10 mouse cellular contexts compared by ENCODE assay signal in the genomic region with DNA sequence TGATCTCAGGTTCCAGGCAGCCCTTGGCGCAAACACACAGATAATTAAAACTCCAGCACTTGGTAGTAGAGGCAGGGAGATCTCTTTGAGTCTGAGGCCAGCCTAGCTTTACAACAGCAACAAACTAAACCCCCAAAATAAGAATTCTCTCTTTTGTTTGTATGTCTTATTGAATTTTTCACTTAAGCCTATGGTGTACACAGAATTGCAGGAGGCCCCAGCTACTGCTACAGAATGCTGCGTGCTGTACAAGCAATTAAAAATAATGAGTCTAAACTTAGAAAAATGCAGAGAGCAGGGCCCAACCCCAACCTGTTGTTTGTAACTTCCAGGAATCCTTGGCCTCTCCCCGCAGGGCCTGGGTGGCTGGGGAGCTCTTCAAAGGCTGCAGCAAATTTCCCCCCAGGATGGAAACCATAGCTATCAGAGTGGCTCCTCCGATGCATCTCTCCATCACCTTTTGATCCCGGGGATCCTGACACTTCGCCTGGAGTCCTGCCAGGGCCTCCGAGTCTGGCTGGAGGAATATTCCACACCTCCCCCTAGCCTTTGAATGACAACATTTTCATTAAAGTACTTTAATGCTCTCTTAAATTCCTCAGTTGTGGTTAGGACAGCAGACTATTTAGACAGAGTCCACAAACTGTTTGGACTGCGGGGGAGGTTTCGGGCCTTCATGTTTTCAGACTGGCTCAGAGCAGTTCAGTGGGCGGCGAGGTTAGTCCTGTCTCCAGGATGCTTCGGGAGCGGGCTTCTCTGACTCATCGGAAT.
A peak's percentile ranks its signal among the peaks of the same experiment; 100 is the strongest.
DNase-seq lines count a peak whose midpoint lies in the region; ATAC-seq and TF ChIP-seq lines count a peak whose summit lies in the region.
"Had no signal": no experiment of that assay in that cellular context is flagged by ENCODE, and none has a peak within 500 bp of the region (broad histone marks: within the 10 kb centered on the region; RNA-seq: fewer than 3 reads in every experiment).

No protein-coding gene starts in this region.

- no peaks in the 10 kb centered on the region for H3K79me2 ChIP-seq in myocyte (ENCODE audit: control insufficient read depth, insufficient read depth)

- H3K27me3 ChIP-seq in kidney, embryonic 15.5 days: no peaks in the 10 kb centered on the region
- no peaks in the 10 kb centered on the region for H3K27me3 ChIP-seq in heart, postnatal 0 days (ENCODE audit: control insufficient read depth, insufficient read depth, low read length)
- H3K27me3 ChIP-seq in myocyte (ENCODE audit: control insufficient read depth, insufficient read depth, insufficient read length): no peaks in the 10 kb centered on the region

- WGBS in kidney, embryonic 15.5 days: 29% methylated on average over 14 of the region's 14 CpGs
- 30% methylated on average over 14 of the region's 14 CpGs for WGBS in heart, postnatal 0 days

- no peaks in the 10 kb centered on the region for H3K36me3 ChIP-seq in kidney, embryonic 15.5 days
- H3K36me3 ChIP-seq in heart, postnatal 0 days (replicated peaks; ENCODE audit: control insufficient read depth, insufficient read depth, low read length): no peaks in the 10 kb centered on the region
- H3K36me3 ChIP-seq in myocyte (ENCODE audit: control insufficient read depth, insufficient read depth): no peaks in the 10 kb centered on the region

- peak; percentile 62 for ATAC-seq in kidney, embryonic 15.5 days (replicated peaks; ENCODE audit: low FRiP score)
- peak; percentile 27; the same call in 1 of the 2 replicates for ATAC-seq in heart, postnatal 0 days (ENCODE audit: insufficient read depth, low read depth)

- H3K9me3 ChIP-seq in kidney, embryonic 15.5 days (replicated peaks): no peaks in the 10 kb centered on the region
- no peaks in the 10 kb centered on the region for H3K9me3 ChIP-seq in heart, postnatal 0 days (replicated peaks; ENCODE audit: control insufficient read depth, low read length)

- intact Hi-C loops in left cerebral cortex, postnatal 14 days (cut with DNase I): no loop called here

- TF ChIP-seq CTCF in heart, postnatal 0 days (IDR thresholded peaks at IDR 0.05; ENCODE audit: low read depth): no peak

- peak overlapping the region; percentile 18; the same call in 1 of the 2 replicates for H3K27ac ChIP-seq in kidney, embryonic 15.5 days
- peak overlapping the region; percentile 36; the same call in 1 of the 2 replicates for H3K27ac ChIP-seq in heart, postnatal 0 days (ENCODE audit: low read depth)
- H3K27ac ChIP-seq: macrophage had no signal

- no peak for TF ChIP-seq EP300 in heart, postnatal 0 days (IDR thresholded peaks at IDR 0.05; ENCODE audit: low read depth)

- no peak for DNase-seq in kidney, adult 18-20 months
- DNase-seq in ZHBTc4 (ENCODE audit: low read depth, low spot score): peak; percentile 56
- DNase-seq in heart, postnatal 0 days (ENCODE audit: low spot score): peak; percentile 26
- DNase-seq in left cerebral cortex, postnatal 14 days (ENCODE audit: low spot score in 2 of 2): no peak
- DNase-seq in adipocyte (ENCODE audit: low spot score): no peak
- DNase-seq: cerebellum, adult 2 months; thymus, adult 18-20 months had no signal

- no peak for TF ChIP-seq POLR2A in myocyte (IDR thresholded peaks at IDR 0.05; ENCODE audit: insufficient read length, low read depth)

- no peak overlapping the region for H3K4me3 ChIP-seq in kidney, embryonic 15.5 days (replicated peaks)
- no peak overlapping the region for H3K4me3 ChIP-seq in heart, postnatal 0 days (ENCODE audit: low read depth, low read length)
- no peak overlapping the region for H3K4me3 ChIP-seq in myocyte

- no peak overlapping the region for H3K9ac ChIP-seq in kidney, embryonic 15.5 days
- no peak overlapping the region for H3K9ac ChIP-seq in heart, postnatal 0 days (replicated peaks; ENCODE audit: low read depth, low read length)

- peaks cover 11% of the 10 kb centered on the region for H3K4me1 ChIP-seq in kidney, embryonic 15.5 days
- peaks cover under 1% of the 10 kb centered on the region; the same call in 1 of the 2 replicates for H3K4me1 ChIP-seq in heart, postnatal 0 days (ENCODE audit: control insufficient read depth, insufficient read depth)

- no peak overlapping the region for H3ac ChIP-seq in myocyte (ENCODE audit: control insufficient read depth, insufficient read length)

- H3K4me2 ChIP-seq in kidney, embryonic 15.5 days: 0 out of 2 replicates have a peak overlapping the region, but pooled peaks have one; percentile 3
- H3K4me2 ChIP-seq in heart, postnatal 0 days (ENCODE audit: low read depth, low read length): no peak overlapping the region
- H3K4me2 ChIP-seq in myocyte (ENCODE audit: low read depth): peak overlapping the region; percentile 32

TF ChIP-seq in myocyte, 11 proteins besides CTCF, POLR2A, EP300 and RAD21:
- TF ChIP-seq REST (IDR thresholded peaks at IDR 0.05; ENCODE audit: insufficient read depth, insufficient read length): no peak
- TF ChIP-seq POLR2AphosphoS2 (IDR thresholded peaks at IDR 0.05; ENCODE audit: insufficient read length, low read depth): no peak
- no peak for TF ChIP-seq TCF12 (IDR thresholded peaks at IDR 0.05; ENCODE audit: insufficient read depth, poor library complexity, severe bottlenecking)
- no peak for TF ChIP-seq SRF (IDR thresholded peaks at IDR 0.05; ENCODE audit: control insufficient read depth, insufficient read length, low read depth)
- no peak for TF ChIP-seq CEBPB (IDR thresholded peaks at IDR 0.05; ENCODE audit: insufficient read depth, poor library complexity, severe bottlenecking)
- TF ChIP-seq MYOG (IDR thresholded peaks at IDR 0.05; ENCODE audit: control insufficient read depth in 1 of 3, insufficient read depth in 1 of 3, insufficient read length in 2 of 3, low read depth in 2 of 3): no peak
- TF ChIP-seq E2F4 (IDR thresholded peaks at IDR 0.05; ENCODE audit: insufficient read depth): no peak
- no peak for TF ChIP-seq USF1 (IDR thresholded peaks at IDR 0.05; ENCODE audit: low read depth)
- TF ChIP-seq MAX (IDR thresholded peaks at IDR 0.05; ENCODE audit: low read depth): no peak
- no peak for TF ChIP-seq TCF3 (IDR thresholded peaks at IDR 0.05; ENCODE audit: insufficient read length, low read depth)
- TF ChIP-seq MYOD1 (IDR thresholded peaks at IDR 0.05; ENCODE audit: control insufficient read depth in 1 of 3, insufficient read length in 2 of 3, low read depth in 2 of 3): no peak

Comparison
In these comparisons a context has a peak if more than half of its experiments do, and no peak if none do; other contexts are left out.
1. DNase-seq: peak in ZHBTc4 (single experiment) and heart, postnatal 0 days (single experiment); none in kidney, adult 18-20 months (single experiment), left cerebral cortex, postnatal 14 days (0 of 2) and adipocyte (single experiment).